Mouse (Mus musculus) embryonic fibroblast, embryonic 13.5 days (primary cell): ENCODE measurements around the gene 1700001C19Rik. TPM values are rescaled to one million over a fixed set of nuclear protein-coding genes. Genes with fewer than 3 reads are reported as not detected.

Experiments
- H3K27ac ChIP-seq: 2 replicates; pipeline ENCODE4 v1.5.1; 2012; ENCODE audit warnings: low read length, control low read depth, inconsistent platforms; ENCODE audit not compliant: insufficient read depth
- H3K4me1 ChIP-seq: 2 replicates; pipeline ENCODE4 v1.6.1; 2011; ENCODE audit warnings: low read length; ENCODE audit not compliant: control insufficient read depth, insufficient read depth
- H3K4me3 ChIP-seq: 2 replicates; pipeline ENCODE4 v1.5.1; 2011; ENCODE audit warnings: mild to moderate bottlenecking, control low read depth, low read length; ENCODE audit not compliant: insufficient read depth
- CTCF ChIP-seq: IDR thresholded peaks from 2 replicates; pipeline ENCODE4 v1.5.1; 2011; ENCODE audit warnings: mild to moderate bottlenecking, control low read depth, low read length, moderate library complexity, borderline replicate concordance; ENCODE audit not compliant: insufficient read depth
- POLR2A ChIP-seq: IDR thresholded peaks from 2 replicates; pipeline ENCODE4 v1.6.1; 2011; ENCODE audit warnings: low read depth, mild to moderate bottlenecking, control low read depth, low read length, moderate library complexity
- polyA plus RNA-seq: library from polyadenylated mRNA; stranded (reverse); fragments of >200 nt; gene quantifications from 2 replicates; pipeline ENCODE4 v1.2.4, GENCODE M21; 2011; ENCODE audit warnings: low read depth; ENCODE audit not compliant: missing spikeins, insufficient read length

1700001C19Rik gene
- polyA plus RNA-seq, 1 experiment: not detected

GRCm38 (mm10) chr17:47450880-47451565 lies 13.8 kb upstream of the 1700001C19Rik start:
- no peak overlapping the region for H3K4me3 ChIP-seq
- H3K27ac ChIP-seq: no peak overlapping the region
- H3K4me1 ChIP-seq: peaks cover 5% of the 10 kb centered on the region; the same call in 1 of the 2 replicates
- TF ChIP-seq POLR2A (no peak), CTCF (no peak)

GRCm38 (mm10) chr17:47450239-47450638 lies 13.1 kb upstream of the 1700001C19Rik start:
- Histone ChIP-seq H3K27ac (no peak overlapping the region), H3K4me1 (peaks cover 5% of the 10 kb centered on the region; the same call in 1 of the 2 replicates)

GRCm38 (mm10) chr17:47449432-47449831 lies 12.3 kb upstream of the 1700001C19Rik start:
- Histone ChIP-seq H3K27ac (no peak overlapping the region), H3K4me1 (peaks cover 5% of the 10 kb centered on the region; the same call in 1 of the 2 replicates), H3K4me3 (no peak overlapping the region)
- TF ChIP-seq POLR2A (no peak), CTCF (no peak)

More at GRCm38 (mm10) chr17:47450239-47450638, 13.1 kb upstream of the 1700001C19Rik start:
- H3K4me3 ChIP-seq: no peak overlapping the region
- TF ChIP-seq CTCF (no peak), POLR2A (no peak)

GRCm38 (mm10) chr17:47448523-47449372 lies 11.6 kb upstream of the 1700001C19Rik start:
- no peak overlapping the region for H3K4me3 ChIP-seq
- H3K4me1 ChIP-seq: peaks cover 5% of the 10 kb centered on the region; the same call in 1 of the 2 replicates
- no peak overlapping the region for H3K27ac ChIP-seq
- TF ChIP-seq POLR2A (no peak), CTCF (no peak)

- Histone ChIP-seq H3K27ac (no peak overlapping the region), H3K4me3 (no peak overlapping the region), H3K4me1 (peaks cover 3% of the 10 kb centered on the region; the same call in 1 of the 2 replicates)
- TF ChIP-seq CTCF (no peak), POLR2A (no peak)
Measured at GRCm38 (mm10) chr17:47446561-47446960, 9.4 kb upstream of the 1700001C19Rik start.

- Histone ChIP-seq H3K27ac (no peak overlapping the region), H3K4me3 (no peak overlapping the region), H3K4me1 (peaks cover 3% of the 10 kb centered on the region; the same call in 1 of the 2 replicates)
- no peak for TF ChIP-seq CTCF
- TF ChIP-seq POLR2A: no peak
Measured at GRCm38 (mm10) chr17:47446025-47446424, 8.8 kb upstream of the 1700001C19Rik start.

GRCm38 (mm10) chr17:47445518-47445917 lies 8.3 kb upstream of the 1700001C19Rik start:
- Histone ChIP-seq H3K4me1 (peaks cover 7% of the 10 kb centered on the region; the same call in 1 of the 2 replicates), H3K4me3 (no peak overlapping the region), H3K27ac (no peak overlapping the region)
- TF ChIP-seq POLR2A (no peak), CTCF (no peak)

- Histone ChIP-seq H3K27ac (no peak overlapping the region), H3K4me3 (no peak overlapping the region), H3K4me1 (0 out of 2 replicates have a peak, but pooled peaks cover 4% of the 10 kb centered on the region)
- TF ChIP-seq POLR2A (no peak), CTCF (no peak)
Measured at GRCm38 (mm10) chr17:47444113-47444512, 6.9 kb upstream of the 1700001C19Rik start.

GRCm38 (mm10) chr17:47442271-47442670 lies 5.1 kb upstream of the 1700001C19Rik start:
- Histone ChIP-seq H3K27ac (no peak overlapping the region), H3K4me1 (0 out of 2 replicates have a peak, but pooled peaks cover 4% of the 10 kb centered on the region), H3K4me3 (no peak overlapping the region)
- TF ChIP-seq POLR2A: no peak
- no peak for TF ChIP-seq CTCF
